Mouse (Mus musculus) naive thymus-derived CD4-positive, alpha-beta T cell, adult 2 months (primary cell): ENCODE results near the gene Defa30.
"Not testable (repeated sequence)": the region's sequence is repeated elsewhere in the genome, so short reads cannot be mapped to it uniquely, and the experiment has no call there.

Experiments used
- DNase-seq: peaks from one replicate; pipeline ENCODE4 v3.0.0-alpha.2; 2011; ENCODE audit warnings: low read depth

The Defa30 gene

DNA sequence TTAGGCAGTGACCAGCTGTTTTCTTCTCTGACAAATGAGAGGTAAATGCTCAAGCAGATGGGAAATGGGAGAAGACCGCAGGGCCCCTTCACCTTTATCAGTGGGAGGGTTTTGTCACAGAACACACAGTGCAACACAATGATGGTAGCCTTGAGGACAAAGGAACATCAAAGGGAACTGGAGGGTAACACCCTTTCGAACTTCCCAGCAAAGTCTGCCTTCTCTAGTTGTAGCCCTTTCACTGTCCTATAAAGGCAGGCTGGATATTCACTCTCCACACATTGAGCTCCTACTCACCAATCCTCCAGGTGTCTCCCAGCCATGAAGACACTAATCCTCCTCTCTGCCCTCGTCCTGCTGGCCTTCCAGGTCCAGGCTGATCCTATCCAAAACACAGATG, at the start of gene Defa30:
Defa30 (plus strand) TSS at position 301 of the 400 bp plus-strand sequence.
- DNase-seq, result not testable (repeated sequence)

DNA sequence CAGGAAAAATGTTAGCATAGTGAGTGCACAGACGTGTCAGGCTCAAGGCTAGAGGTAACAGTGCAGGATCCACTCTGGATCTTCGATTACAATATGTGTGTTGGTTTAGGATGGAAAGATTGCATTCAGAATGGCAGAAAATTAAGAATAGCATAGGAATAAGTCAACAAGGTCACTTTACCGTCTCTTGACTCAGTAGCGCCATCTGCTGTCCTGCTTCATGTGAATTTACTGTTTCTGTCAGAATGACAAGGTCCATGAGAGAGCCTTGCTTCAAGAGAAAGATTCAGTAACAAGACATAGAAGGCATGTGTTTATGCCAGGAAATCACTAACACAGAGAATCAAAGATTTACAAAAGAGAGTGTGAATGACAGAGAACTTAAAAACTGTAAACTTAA, 41.3 kb upstream of the Defa30 start:
- DNase-seq, result no peak

DNA sequence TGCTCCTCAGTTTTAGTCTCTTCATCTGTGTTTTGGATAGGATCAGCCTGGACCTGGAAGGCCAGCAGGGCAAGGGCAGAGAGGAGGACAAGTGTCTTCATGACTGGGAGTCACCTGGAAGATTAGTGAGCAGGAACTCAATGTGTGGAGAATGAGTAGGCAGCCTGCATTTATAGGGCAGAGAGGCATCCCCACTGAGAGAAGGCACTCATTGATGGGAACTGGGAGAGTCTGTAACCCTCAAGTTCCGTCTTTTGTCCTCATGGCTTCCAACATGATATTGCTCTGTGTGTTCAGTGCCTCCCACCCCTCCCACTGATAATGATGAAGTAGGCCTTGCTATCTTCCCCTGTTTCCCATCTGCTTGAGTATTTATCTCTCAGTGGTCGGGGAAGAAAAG, 38.5 kb upstream of the Defa30 start, which contains the start of gene Gm14851:
Gm14851 (minus strand) TSS at position 101 of the 400 bp plus-strand sequence.
- not testable (repeated sequence) for DNase-seq

DNA sequence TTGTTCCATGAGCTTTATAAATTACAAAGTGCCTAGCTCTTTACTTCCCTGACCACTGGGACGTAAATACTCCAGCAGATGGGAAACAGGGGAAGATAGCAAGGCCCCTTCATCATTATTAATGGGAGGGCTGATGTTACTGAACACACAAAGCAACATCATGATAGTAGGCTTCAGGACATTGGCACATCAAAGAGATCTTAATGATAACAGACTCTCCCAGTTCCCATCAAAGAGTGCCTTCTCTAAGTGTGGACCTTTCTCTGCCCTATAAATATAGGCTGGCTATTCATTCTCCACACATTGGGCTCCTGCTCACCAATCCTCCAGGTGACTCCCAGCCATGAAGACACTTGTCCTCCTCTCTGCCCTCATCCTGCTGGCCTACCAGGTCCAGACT, 27.5 kb downstream of the Defa30 start, which contains the start of gene Defa22:
Defa22 (plus strand) TSS at position 301 of the 400 bp plus-strand sequence.
- not testable (repeated sequence) for DNase-seq
